Mouse (Mus musculus) stomach, postnatal 0 days (tissue): ENCODE data around the gene Gm44579.

ENCODE experiments used
- CTCF ChIP-seq: IDR thresholded peaks from 2 replicates; pipeline ENCODE4 v1.5.1; 2016; ENCODE audit warnings: antibody characterized with exemption, low read depth, mild to moderate bottlenecking, moderate library complexity
- EP300 ChIP-seq: optimal IDR thresholded peaks from 2 replicates; pipeline ENCODE3; 2016; ENCODE audit warnings: antibody characterized with exemption

DNA sequence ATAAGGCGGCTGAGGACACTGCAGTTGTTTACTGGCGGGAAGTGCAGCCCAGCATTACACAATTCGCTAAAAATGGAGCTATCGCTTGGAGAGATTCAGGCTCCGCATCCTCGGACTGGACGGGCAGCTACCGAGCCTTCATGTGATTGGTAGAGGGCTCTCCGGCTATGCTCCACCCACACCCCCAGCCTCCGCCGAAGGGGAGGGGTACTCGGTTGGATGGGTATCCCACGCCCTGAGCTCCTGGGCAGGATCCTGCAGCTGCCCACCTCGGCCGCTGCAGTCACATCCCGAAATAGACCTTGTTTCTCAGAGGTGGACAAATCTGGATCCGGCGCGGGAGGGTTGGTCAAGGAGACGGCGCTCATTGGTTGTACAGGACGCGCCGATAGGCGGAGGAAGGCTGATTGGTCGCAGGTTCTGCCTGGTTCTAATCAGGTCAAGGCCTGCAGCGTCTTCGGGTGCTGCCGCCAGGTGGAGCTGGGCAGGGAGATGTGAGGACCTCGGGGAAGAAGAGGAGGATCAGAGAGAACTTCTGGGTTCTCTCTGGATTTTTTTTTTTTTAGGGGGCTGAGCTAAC is 39.6 kb downstream of the Gm44579 start:
- TF ChIP-seq CTCF, result peak; percentile 93
- no peak for TF ChIP-seq EP300
